Mouse (Mus musculus) CD4-positive, CD25-positive, alpha-beta regulatory T cell, adult 4 months (primary cell): Measurements from ENCODE around the gene Agr3. TPM values are rescaled to one million over a fixed set of nuclear protein-coding genes. Genes with fewer than 3 reads are reported as not detected.

Experiments
- ATAC-seq: one replicate; pipeline ENCODE4 v1.8.0; 2017
- polyA plus RNA-seq, 2 experiments: library from polyadenylated mRNA; unstranded; fragments of 100-300 nt; shearing (Covaris generic); gene quantifications; one replicate each; pipeline ENCODE4 v1.2.1; 2017

Gene Agr3
- not detected for polyA plus RNA-seq

DNA sequence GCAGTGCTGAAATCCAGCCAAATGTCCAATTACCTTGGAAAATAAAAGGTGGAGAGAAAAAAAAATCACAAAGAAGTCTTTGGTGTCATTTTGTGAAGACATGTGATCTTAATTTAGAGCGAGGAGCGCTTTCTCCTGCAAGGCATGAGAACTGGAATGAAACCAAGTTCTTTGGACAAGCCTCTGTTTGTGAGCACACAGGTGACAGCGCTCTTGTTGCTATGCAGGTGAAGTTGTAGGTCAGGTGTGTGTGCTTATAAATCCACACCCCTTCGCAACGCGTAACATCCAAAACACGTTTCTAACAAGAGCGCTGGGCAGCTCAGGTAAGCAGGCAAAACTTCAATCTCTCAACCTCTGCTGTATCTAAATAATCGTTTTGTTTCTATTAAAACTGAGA lies at the start of gene Agr3:
Gene Agr3, plus strand, starts transcription at position 219 of the 400 bp plus-strand sequence.
- no peak for ATAC-seq

DNA sequence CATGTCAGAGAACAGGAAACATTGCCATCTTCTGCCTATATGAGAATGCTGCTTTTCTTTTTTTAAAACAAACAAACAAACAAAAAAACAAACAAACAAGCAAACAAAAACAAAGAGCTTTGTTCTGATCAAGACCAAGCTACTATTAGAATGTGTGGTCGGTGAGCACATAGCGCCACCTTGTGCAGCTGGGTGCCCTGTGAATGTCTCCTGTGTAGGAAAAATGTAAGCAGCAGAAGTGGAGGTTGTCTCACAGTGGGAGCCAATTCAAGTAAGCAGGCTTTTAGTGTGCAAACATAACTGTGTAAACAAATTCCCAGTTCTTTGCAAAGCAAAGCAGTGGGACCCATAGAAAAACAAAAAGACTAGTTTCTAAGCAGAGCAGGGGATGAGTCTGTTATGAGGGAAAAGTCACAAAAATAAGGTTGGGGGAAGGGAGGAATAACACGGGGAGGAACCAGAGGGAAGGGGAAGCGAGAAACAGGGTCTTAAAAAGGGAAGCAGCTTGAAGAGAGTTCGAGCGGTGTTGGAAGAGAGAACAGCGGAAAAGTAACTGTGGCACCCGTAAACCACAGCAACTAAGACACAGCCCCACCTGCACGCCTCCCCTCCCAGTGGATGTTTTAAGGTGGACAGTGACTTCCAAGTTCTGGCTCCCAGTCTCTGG lies 40.4 kb upstream of the Agr3 start:
- ATAC-seq, result peak; percentile 49

DNA sequence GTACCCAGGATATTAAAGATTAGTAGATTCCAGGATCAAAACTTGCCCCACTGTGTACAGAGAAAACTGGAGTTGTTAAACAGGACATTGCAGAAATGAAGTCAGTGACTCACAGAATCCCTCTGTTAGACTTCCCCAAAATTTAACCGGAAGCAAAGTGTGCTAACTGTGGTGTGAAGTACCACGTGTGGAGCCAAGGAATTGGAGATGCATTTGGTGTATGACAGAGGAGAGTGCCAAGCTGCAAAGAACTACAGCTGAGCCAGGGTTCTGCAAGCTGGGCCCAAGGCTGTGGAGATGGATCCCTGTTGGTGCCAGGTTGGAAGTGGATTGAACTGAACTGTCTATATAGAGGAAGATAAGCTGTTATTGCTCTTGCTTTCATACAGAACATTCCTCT lies 36.0 kb upstream of the Agr3 start:
- no peak for ATAC-seq

DNA sequence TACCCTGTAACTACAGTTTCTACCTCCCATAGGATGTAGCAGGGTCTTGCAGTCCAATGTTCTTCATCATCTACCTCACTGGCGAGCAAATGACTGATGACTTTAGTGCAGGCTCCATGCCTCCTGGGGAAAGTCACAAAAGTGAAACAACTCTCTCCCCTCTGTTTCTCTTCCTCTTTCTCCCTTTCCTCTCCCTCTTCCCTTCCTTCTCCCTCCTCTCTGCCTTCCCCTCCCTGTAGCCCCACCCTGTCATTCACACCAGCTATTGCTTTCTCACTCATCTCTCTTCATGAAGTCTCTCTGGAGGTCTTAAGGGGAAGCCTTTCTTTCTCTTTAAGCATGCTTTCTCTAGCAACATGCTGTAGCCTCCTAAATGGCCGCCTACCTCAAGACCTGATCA lies 34.7 kb upstream of the Agr3 start:
- no peak for ATAC-seq

DNA sequence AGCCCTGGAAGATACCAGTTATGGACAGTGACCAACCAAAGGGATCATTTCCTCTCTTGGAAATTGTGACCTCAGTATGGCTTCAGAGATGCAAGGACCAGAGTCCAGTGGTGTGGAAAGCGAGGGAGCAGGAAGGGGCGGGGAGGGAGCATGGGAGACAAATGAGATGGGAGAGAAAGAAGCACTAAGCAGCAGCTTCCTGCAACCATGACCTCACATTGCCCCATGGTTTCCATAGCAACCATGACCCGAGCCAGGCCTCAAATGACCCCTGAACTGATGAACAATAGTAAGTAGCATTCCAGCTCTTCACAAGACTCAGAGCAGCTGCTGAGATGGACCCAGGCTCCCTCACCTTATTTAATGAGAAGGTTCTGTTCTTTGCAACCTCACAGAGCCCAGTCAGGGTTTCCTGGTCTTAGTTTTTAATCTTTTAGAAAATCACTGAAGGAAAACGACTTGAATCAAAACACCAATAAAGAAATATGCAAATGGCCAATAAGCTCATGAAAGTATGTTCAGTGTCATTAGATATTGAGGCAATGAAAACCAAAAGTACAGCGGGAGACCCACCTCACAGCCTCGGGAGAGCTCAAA lies 31.0 kb upstream of the Agr3 start:
- ATAC-seq, result no peak

DNA sequence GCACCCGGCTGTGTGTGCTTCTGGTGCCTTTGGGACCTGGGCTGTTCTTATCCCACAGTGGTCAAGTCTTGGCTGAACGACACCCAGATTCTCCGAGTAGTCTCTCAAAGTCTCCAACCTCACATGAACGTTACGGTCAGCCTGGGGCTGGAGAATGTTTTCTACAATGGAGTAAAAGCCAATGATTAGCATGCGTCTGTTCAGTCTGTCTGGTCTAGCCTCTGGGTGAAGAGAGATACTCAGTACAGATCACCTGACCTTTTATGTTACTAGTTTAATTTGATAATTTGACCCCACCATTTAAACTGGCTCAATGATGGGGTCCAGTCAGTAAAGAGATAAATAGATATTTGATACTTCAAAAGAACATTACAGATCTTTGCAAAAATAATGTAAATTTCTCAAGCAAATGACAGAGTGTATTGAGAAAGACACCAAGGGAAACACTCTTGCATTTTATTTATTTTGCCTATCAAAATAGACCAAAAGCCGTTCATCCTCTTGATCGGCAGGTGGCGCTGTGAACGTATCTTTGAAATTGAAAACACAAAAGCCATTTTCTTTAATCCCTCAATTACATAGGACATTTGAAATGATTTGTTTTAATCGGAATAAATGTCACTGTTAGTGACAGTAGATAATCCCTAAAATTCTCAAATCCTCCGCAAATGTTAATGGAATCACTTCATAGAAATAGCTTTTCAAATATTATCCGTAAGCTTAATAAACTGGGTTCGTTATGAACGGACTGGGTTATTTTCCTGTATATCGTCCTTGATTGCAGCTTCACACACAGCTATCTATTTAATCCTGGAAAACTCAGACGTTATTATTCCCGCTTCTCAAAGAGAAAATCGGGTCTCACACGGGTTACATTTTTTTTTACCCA lies 29.3 kb upstream of the Agr3 start:
- peak; percentile 58 for ATAC-seq

DNA sequence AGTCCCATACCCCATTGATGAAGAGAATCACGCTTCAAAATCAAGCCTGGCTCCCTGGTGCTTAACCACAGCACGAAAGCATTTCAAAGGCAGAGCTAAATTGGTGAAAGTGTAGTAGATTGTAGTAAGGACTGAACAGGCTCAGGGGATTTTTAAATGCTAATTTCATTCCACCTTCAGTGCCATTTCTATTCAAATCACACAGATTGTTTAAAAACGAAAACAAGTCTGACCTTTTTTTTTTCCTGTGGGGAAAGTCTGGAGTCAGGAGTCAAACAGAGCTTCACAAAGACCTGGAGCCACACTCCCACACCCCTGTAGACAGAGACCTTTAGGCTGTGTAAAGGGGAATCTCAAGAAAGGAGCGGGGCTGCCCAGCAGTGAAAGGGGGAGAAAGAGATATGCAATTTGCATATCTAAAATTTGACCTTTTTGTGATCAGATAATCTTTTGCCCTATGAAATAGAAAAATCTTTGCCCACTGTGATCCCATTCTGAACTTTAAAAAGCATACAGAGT lies 28.6 kb upstream of the Agr3 start:
- ATAC-seq, result peak; percentile 57

DNA sequence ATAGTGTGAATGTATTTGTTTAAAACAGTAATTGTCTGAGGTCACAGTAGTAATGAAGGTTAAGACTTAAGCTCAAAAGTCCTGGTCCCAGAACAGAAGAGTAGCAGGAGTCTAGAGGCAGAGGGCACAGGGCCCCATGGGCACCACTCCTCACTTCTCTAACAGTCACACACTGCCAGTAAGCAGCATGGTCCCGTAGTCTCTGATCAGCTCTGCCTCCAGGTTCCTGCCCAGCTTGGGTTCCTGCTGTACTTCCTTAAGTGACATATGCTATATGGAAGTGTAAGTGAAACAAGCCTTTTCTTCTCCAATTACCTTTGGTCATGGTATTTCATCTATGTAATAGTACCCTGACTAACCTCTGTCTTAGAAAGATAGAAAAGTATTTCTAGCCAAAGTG lies 14.8 kb upstream of the Agr3 start:
- ATAC-seq, result no peak

DNA sequence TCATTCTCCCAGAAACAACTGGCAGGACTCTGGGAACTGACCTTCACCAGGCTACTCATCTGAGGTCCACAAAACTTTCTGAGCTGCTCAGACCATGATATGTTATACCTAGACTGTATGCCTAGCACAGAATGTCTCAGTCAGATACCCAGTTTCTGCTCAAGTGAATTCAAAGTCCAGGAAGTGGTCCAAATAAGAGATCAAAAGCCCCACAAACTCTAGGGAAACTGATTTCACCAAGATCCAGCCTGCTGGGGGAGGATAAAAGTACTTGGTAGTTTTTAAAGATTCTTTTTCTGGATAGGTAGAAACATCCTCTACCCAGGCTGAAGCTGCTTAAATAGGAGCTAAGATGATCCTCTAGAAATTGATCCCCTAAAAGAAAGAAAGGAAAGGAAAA lies 9.6 kb upstream of the Agr3 start:
- ATAC-seq, result peak; percentile 77

DNA sequence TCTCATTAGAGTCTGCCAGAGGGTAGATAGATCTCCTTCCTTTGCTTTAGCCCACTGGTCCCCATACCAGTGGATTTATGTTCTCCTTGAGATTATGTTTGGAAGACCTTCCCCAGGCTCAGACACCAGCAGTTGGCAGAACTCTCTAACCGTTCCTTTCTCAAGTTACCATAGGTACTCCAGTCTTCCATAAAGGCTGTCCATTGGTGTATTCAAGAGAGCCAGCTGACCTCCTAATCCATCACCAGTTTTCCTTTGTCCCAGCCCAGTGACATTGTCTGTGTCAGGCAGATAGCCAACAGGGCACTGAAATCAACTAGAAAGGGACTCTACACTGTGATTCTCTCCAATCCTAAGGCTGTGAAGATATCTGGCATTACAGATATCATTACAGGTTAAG lies 9.0 kb upstream of the Agr3 start:
- no peak for ATAC-seq

DNA sequence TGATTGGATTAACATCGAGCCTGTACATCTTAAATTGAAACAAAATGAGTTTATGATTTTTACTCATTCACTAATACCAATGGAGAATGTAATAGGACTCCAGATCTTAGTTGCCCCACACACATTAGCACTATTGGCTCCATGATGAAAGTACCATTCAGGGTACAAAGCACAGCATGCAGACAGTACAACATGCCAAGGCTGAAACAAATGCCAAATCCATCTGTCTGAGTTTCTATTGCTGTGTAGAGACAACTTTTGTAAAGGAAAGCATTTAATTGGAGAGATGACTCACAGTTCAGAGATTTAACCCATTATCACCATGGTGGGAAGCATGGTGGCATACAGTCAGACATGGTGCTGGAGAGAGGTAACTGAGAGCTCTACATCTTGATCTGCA lies 7.4 kb upstream of the Agr3 start:
- ATAC-seq, result no peak

DNA sequence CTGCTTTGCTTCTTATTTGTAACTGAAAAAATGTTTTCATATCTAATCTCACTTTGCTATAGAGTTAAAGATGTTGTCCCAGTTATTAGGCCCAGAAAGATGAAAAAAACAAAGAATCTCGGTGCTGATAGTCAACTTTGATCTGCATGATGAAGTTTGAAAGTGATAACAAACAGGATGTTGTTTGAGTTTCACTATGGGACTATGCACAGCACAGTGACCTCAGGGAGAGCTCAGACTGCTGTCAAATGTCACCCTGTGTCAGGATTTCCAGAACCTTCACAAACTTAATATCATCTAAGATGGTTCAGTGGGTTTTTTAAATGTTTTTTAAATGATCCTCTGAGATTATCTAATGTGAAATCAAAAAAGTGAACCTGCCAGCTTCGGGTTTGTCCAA lies 2.4 kb downstream of the Agr3 start:
- ATAC-seq, result peak; percentile 92

DNA sequence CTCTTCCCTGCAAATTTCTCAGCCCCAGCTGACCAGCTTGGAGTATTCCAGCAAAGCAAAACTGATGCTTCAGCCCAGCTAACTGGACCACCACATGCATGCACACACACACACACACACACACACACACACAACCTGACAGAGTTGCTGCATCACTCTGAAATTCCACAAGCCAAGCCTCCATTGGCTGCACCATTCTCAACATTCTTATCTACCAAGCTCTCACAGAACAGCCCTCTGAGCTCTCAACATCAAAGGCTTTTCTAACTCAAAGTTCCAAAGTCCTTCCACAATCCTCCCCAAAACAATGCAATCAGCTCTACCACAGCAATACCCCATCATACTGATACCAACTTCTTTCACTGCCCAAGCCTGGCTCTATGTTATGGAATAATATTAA lies 7.4 kb downstream of the Agr3 start:
- ATAC-seq, result no peak

DNA sequence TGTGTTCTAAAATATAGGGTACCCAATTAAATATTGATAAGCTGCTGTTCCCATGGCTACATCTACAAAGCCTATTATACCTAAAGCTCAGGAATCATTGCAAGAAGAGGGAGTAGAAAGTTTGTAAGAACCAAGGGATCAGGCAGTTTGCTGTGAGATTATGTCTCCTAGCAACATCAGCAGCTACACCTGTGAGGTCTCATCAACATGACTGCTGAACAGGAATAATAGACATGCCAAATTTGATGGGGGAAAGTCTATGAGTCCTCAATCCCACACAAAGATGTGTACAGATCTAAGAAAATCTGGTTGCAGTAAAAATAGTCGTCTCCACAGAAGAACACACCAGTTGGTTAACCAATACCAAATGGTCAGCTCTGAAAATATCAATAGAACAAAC lies 26.3 kb downstream of the Agr3 start:
- ATAC-seq, result no peak

DNA sequence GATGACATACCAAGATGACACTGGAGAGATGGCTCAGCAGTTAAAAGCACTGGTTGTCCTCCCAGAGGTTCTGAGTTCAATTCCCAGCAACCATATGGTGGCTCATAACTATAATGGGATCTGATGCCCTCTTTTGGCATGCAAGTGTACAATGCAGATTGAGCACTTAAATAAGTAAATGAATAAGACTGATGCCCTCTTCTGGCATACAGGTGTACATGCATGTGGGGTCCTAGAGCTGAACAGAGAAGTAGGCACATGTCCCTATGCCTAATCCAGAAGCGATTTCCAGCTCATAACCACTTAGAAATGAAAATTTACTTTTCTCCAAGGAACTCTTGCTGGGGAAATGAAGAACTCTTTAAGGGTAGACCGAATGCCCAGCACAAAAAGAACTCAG lies 31.8 kb downstream of the Agr3 start:
- peak; percentile 95 for ATAC-seq

DNA sequence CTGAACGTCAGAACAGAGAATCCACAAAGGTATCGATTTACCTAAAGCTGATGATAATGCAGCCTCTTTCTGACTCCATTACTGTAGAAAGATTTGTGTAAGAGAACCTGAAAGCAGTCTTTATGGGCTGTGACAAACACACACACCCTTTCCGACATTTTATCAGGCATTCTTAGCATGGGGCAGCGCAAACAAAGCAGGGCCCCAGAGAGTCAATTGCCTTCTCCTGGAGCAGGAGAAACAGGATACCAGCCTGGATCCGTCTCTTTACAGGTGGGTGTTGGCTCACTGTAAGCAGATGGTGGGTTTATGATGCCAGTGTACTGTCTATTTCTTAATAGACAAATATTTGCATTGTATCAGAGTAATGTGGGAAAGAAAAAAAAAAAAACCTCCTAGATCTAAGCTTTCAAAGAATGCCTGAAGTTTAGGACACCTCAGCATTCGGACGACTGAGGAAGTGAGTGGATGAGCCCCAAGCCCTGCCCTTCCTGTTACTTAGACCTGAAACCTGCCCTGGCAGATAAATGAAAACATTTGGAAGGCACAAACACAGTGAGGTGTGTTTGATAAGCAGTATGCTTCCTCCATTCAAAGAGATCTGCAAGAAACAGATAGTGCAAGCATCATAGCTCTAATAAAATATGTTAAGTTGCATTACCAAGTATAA lies 40.8 kb downstream of the Agr3 start:
- ATAC-seq, result no peak

DNA sequence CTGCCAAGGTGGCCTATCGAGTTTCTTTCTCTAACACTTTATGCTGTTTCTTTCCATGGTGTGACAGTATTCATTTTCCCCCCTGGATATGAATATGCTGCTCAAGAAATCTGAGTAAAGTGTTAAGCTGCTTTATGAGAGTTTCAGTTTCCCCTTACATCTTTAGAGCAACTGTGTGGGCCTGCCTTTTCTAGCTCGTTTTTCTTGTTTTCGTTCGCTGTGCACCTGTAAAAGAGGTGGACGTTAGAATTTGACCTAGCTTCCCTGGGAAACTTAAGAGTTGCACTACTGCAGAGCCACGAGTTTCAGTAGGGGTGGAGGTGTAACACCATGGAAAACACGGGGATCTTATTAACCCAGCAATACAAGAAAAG lies 41.3 kb downstream of the Agr3 start:
- no peak for ATAC-seq

DNA sequence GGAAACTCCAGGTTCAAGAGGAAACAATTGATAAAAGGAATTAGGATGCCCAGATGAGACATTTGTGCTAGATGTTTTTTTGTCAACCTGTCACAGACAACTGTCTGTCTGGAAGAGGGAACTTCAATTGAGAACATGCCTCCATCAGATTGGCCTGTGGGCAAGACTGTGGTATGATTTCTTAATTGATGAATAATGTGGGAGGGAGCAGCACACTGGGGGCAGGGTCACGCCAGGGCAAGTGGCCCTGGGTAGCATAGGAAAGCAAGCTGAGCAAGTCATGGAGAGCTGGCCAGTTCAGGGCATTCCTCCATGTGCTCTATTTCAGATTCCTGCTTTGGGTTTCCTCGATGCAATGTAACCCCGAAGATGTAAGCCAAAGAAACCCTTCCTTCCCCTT lies 50.5 kb downstream of the Agr3 start:
- ATAC-seq, result no peak

DNA sequence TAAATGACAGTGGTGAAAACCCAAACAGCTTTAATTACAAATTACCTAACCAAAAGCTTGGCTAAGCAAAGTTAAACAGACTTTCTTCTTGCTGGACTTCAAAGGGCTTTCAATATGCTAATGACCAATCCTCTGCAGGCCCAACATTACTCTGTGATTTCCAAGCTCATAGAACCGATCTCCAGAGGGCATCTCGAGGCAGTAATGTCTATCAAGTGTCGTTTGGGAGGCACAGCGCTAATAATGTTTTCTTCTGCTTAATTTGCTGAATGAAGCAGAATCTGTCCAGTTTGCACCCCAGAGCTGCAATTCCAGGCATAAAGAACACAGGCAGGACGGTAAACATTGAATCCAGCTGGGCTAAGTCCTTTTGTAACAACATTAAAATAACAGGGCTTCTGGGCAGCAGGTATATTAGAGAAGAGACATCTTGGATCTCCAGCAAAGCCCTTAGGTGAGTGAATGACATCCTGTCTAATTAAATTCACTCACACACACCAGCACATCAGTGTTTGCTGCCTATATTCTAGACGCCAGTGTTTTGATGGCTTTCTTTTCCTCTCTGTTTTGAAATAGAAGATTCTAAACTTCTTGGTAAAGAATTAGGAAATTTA lies 52.3 kb downstream of the Agr3 start:
- ATAC-seq, result no peak

DNA sequence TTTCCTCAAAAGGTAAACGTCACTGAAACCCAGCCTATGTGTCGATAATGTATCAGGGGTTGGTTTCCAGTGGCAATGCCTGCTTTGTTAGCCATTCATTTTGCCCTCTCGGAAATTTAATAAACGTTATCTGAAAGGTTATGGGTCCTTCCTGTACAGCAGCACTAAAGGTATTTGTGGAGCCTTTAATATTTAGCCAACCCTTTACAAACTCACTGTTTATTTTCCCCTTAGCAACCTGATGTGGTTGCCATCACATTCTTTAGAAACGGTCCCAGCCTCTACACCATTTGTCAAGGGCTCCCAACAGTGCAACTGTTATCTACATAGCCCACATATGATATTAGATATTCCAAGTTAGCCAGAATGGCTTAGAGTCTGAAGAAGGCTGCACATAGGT lies 54.2 kb downstream of the Agr3 start:
- ATAC-seq, result no peak

DNA sequence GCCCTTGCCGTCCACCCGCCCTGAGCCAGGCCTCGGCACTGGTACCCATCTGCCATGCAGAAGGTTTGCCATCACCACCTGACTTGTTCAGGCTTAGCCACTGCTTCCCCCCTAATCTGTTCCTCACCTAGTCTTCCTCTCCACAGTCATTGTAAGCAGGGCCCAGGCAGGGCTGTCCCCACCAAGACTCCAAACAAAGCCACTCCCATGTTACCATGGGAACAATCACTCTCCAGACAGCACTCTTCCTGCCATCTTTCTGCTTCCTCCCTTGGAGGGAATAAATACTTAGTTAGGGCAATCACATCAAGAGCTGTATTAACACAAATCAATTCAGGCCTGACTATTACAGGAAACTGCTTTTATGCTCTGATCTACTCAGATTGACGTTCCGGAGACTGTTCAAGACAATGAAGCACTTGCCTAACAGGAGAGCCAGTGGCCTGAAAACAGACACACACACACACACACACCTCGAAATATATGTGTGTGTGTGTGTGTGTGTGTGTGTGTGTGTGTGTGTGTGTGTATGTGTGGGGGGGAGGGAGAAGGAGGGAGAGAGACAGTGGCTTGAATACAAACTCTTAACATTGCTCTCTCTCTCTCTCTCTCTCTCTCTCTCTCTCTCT lies 56.4 kb downstream of the Agr3 start:
- peak; percentile 40 for ATAC-seq

DNA sequence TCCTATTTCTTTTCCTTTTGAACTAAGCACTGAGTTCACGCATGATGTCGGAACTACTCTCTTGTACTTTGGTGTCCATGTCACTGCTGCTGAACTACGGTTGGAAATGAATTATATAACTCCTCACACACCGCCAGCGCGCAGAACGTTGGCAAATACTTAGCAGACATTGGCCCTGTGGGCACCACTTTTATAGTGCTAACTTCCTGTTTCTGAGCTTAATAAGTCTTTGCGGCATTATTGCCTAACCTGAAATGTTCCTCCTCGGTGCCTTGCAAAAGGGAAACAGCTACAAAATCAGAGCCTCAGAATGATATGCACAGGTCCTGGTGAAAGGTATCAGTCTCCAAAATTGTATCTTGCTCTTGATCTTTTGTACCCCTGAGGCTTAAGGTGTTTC lies 58.1 kb downstream of the Agr3 start:
- peak; percentile 65 for ATAC-seq
